ENCODE assay signal across 31 mouse cellular contexts in the genomic region with DNA sequence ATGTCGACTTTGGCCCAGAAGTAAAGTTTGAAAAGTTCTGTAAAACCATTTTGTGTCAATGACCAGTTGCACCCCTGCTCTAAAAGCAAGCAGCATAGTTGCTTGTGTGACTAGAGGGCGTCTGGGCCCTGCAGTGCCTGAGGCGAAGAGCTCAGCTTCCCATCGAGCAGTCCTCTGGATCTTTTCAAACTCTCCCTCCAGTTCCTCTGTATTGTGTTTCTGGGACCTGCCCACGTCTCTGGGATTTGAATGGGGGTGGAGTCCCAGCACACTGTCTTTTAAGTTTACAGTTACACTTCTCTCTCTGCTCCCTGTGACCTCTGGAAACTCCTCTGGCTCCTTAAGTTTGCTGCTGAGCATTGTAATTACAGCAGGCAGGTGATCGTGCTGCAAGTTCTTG. TPM values are rescaled to one million over a fixed set of nuclear protein-coding genes. Genes with fewer than 3 reads are reported as not detected.
A peak's percentile ranks its signal among the peaks of the same experiment; 100 is the strongest.
DNase-seq lines count a peak whose midpoint lies in the region; ATAC-seq and TF ChIP-seq lines count a peak whose summit lies in the region.
"Had no signal": no experiment of that assay in that cellular context is flagged by ENCODE, and none has a peak within 500 bp of the region (broad histone marks: within the 10 kb centered on the region; RNA-seq: fewer than 3 reads in every experiment).

No protein-coding gene starts in this region.

- no peaks in the 10 kb centered on the region for H3K27me3 ChIP-seq in embryonic facial prominence, embryonic 14.5 days (replicated peaks; ENCODE audit: control insufficient read depth, insufficient read depth, low read length)
- H3K27me3 ChIP-seq in embryonic facial prominence, embryonic 10.5 days (replicated peaks; ENCODE audit: low read depth, poor library complexity, severe bottlenecking) = no peaks in the 10 kb centered on the region
- H3K27me3 ChIP-seq in kidney, embryonic 16.5 days (ENCODE audit: insufficient read depth, low read length) = no peaks in the 10 kb centered on the region
- no peaks in the 10 kb centered on the region for H3K27me3 ChIP-seq in ES-Bruce4 (ENCODE audit: control insufficient read depth, insufficient read depth, low read length, poor library complexity, severe bottlenecking)
- no peaks in the 10 kb centered on the region for H3K27me3 ChIP-seq in hindbrain, embryonic 12.5 days
- H3K27me3 ChIP-seq: embryonic facial prominence, embryonic 15.5 days; hindbrain, embryonic 13.5 days had no signal

- peak; percentile 41; the same call in 1 of the 2 replicates for ATAC-seq in embryonic facial prominence, embryonic 14.5 days (ENCODE audit: low read depth)
- 0 out of 2 replicates have a peak, but pooled peaks have one; percentile 59 for ATAC-seq in kidney, embryonic 16.5 days (ENCODE audit: low FRiP score, low TSS enrichment)
- no peak for ATAC-seq in hindbrain, embryonic 12.5 days (ENCODE audit: low FRiP score)
- ATAC-seq: activated CD4-positive, CD25-positive, alpha-beta regulatory T cell, adult 4 months; forebrain, embryonic 14.5 days; forebrain, postnatal 0 days; hindbrain, embryonic 16.5 days had no signal

- TF ChIP-seq EP300 in ES-Bruce4 (IDR thresholded peaks at IDR 0.05; ENCODE audit: insufficient read depth, low read depth, low read length) = no peak

- peak; percentile 16 for DNase-seq in embryonic facial prominence, embryonic 14.5 days (ENCODE audit: low spot score)
- DNase-seq in embryonic facial prominence, embryonic 10.5 days (ENCODE audit: low spot score) = no peak
- no peak for DNase-seq in kidney, postnatal 14 days
- DNase-seq in R1 (ENCODE audit: low read depth, low spot score) = peak; percentile 66
- no peak for DNase-seq in layer of hippocampus, postnatal 36 days
- DNase-seq: adrenal gland, adult 8-10 months; adrenal gland, postnatal 25 days; cerebellum, adult 11-12 months; cerebellum, adult 8-10 months; cerebellum, postnatal 10 days; cerebellum, postnatal 36 days; embryo, embryonic 11 days; forebrain, postnatal 0 days; gastrocnemius, adult 2 months; gastrocnemius, postnatal 14 days; heart, adult 11 months had no signal

- no peaks in the 10 kb centered on the region for H3K4me1 ChIP-seq in embryonic facial prominence, embryonic 14.5 days (ENCODE audit: control insufficient read depth, insufficient read depth, low read length)
- H3K4me1 ChIP-seq in embryonic facial prominence, embryonic 10.5 days = no peaks in the 10 kb centered on the region
- no peaks in the 10 kb centered on the region for H3K4me1 ChIP-seq in kidney, embryonic 16.5 days (ENCODE audit: insufficient read depth, low read length)
- no peaks in the 10 kb centered on the region for H3K4me1 ChIP-seq in ES-Bruce4 (ENCODE audit: control insufficient read depth, insufficient read depth, low read length)
- H3K4me1 ChIP-seq in hindbrain, embryonic 12.5 days = no peaks in the 10 kb centered on the region
- H3K4me1 ChIP-seq: embryonic facial prominence, embryonic 15.5 days; hindbrain, embryonic 13.5 days had no signal

- H3K9me3 ChIP-seq in embryonic facial prominence, embryonic 14.5 days (ENCODE audit: control insufficient read depth, low read length) = no peaks in the 10 kb centered on the region
- H3K9me3 ChIP-seq in embryonic facial prominence, embryonic 10.5 days = no peaks in the 10 kb centered on the region
- no peaks in the 10 kb centered on the region for H3K9me3 ChIP-seq in kidney, embryonic 16.5 days (ENCODE audit: low read length)
- H3K9me3 ChIP-seq in ES-Bruce4 (replicated peaks; ENCODE audit: control insufficient read depth, insufficient read depth, low read length, poor library complexity, severe bottlenecking) = no peaks in the 10 kb centered on the region
- H3K9me3 ChIP-seq in hindbrain, embryonic 12.5 days (replicated peaks) = no peaks in the 10 kb centered on the region
- H3K9me3 ChIP-seq: embryonic facial prominence, embryonic 15.5 days; hindbrain, embryonic 13.5 days had no signal

- WGBS in embryonic facial prominence, embryonic 14.5 days = 56% methylated on average over 6 of the region's 6 CpGs
- 56% methylated on average over 6 of the region's 6 CpGs for WGBS in embryonic facial prominence, embryonic 10.5 days
- 51% methylated on average over 6 of the region's 6 CpGs for WGBS in kidney, embryonic 16.5 days
- WGBS in hindbrain, embryonic 12.5 days = 58% methylated on average over 6 of the region's 6 CpGs

- no peak overlapping the region for H3K4me2 ChIP-seq in embryonic facial prominence, embryonic 14.5 days (ENCODE audit: low read depth, low read length)
- no peak overlapping the region for H3K4me2 ChIP-seq in kidney, embryonic 16.5 days (replicated peaks; ENCODE audit: low read depth, low read length)
- no peak overlapping the region for H3K4me2 ChIP-seq in hindbrain, embryonic 12.5 days (replicated peaks)
- H3K4me2 ChIP-seq: embryonic facial prominence, embryonic 15.5 days; heart, embryonic 11.5 days; hindbrain, embryonic 13.5 days had no signal

- no peak for TF ChIP-seq CTCF in ES-Bruce4 (IDR thresholded peaks at IDR 0.05; ENCODE audit: low read depth, low read length)

- TF ChIP-seq POLR2A in ES-Bruce4 (IDR thresholded peaks at IDR 0.05; ENCODE audit: insufficient read depth, low read length) = no peak

- no peak overlapping the region for H3K4me3 ChIP-seq in embryonic facial prominence, embryonic 14.5 days (ENCODE audit: low read depth, low read length)
- no peak overlapping the region for H3K4me3 ChIP-seq in embryonic facial prominence, embryonic 10.5 days
- H3K4me3 ChIP-seq in kidney, embryonic 16.5 days (ENCODE audit: low read length) = no peak overlapping the region
- no peak overlapping the region for H3K4me3 ChIP-seq in ES-Bruce4 (ENCODE audit: low read depth, low read length)
- H3K4me3 ChIP-seq in hindbrain, embryonic 12.5 days = no peak overlapping the region
- H3K4me3 ChIP-seq: embryonic facial prominence, embryonic 15.5 days; gastrocnemius, adult 2 months; hindbrain, embryonic 13.5 days had no signal

- peaks cover 90% of the 10 kb centered on the region for H3K36me3 ChIP-seq in embryonic facial prominence, embryonic 14.5 days (ENCODE audit: control insufficient read depth, insufficient read depth, low read length)
- peaks cover 94% of the 10 kb centered on the region for H3K36me3 ChIP-seq in embryonic facial prominence, embryonic 10.5 days (replicated peaks)
- peaks cover 53% of the 10 kb centered on the region for H3K36me3 ChIP-seq in kidney, embryonic 16.5 days (ENCODE audit: insufficient read depth, low read length)
- peaks cover 25% of the 10 kb centered on the region for H3K36me3 ChIP-seq in ES-Bruce4 (ENCODE audit: control insufficient read depth, insufficient read depth, low read length, poor library complexity, severe bottlenecking)
- H3K36me3 ChIP-seq in hindbrain, embryonic 12.5 days = peaks cover 48% of the 10 kb centered on the region

- H3K27ac ChIP-seq in embryonic facial prominence, embryonic 14.5 days (replicated peaks; ENCODE audit: low read depth, low read length) = no peak overlapping the region
- no peak overlapping the region for H3K27ac ChIP-seq in embryonic facial prominence, embryonic 10.5 days (replicated peaks)
- no peak overlapping the region for H3K27ac ChIP-seq in kidney, embryonic 16.5 days (ENCODE audit: low read length)
- peak overlapping the region; percentile 64; the same call in 1 of the 2 replicates for H3K27ac ChIP-seq in ES-Bruce4 (ENCODE audit: insufficient read depth, low read length)
- no peak overlapping the region for H3K27ac ChIP-seq in hindbrain, embryonic 12.5 days
- H3K27ac ChIP-seq: embryonic facial prominence, embryonic 15.5 days; gastrocnemius, adult 2 months; hindbrain, embryonic 13.5 days had no signal

- no peak overlapping the region for H3K9ac ChIP-seq in embryonic facial prominence, embryonic 14.5 days (ENCODE audit: low read depth, low read length)
- H3K9ac ChIP-seq in kidney, embryonic 16.5 days (replicated peaks; ENCODE audit: low read length) = no peak overlapping the region
- no peak overlapping the region for H3K9ac ChIP-seq in ES-Bruce4 (ENCODE audit: low read depth, poor library complexity, severe bottlenecking)
- no peak overlapping the region for H3K9ac ChIP-seq in hindbrain, embryonic 12.5 days
- H3K9ac ChIP-seq: embryonic facial prominence, embryonic 15.5 days; forebrain, postnatal 0 days; hindbrain, embryonic 13.5 days had no signal

RNA-seq across cellular contexts. Expression of gene Efcab8, which starts 12.2 kb away (rescaled TPM):
- 0.11 TPM in 1 of 2 replicates, not detected in the other for polyA plus RNA-seq in embryonic facial prominence, embryonic 14.5 days (2014; fragmentation: Nextera tagmentation; extraction: Ambion mirVana)
- 0.14 TPM in 1 of 2 replicates, not detected in the other for polyA plus RNA-seq in embryonic facial prominence, embryonic 10.5 days (2016; fragmentation: Nextera tagmentation; extraction: Ambion mirVana)
- 0.09 TPM in 1 of 2 replicates, not detected in the other for polyA plus RNA-seq in kidney, embryonic 16.5 days (2015; fragmentation: Nextera tagmentation; extraction: Ambion mirVana)
- 0.48 and 1.6 TPM in 2 replicates for polyA plus RNA-seq in ES-Bruce4 (2011; ENCODE audit: insufficient read depth, insufficient read length, low read depth, missing spikeins)
- polyA plus RNA-seq in hindbrain, embryonic 12.5 days (2016; fragmentation: Nextera tagmentation; extraction: Ambion mirVana) = 0.07 TPM in 1 of 2 replicates, not detected in the other
- under 1 TPM; 0.07 to 0.40 TPM for total RNA-seq in layer of hippocampus, postnatal 36 days (2021)
- total RNA-seq: gastrocnemius, adult 2 months; heart, adult 8-10 months; heart, postnatal 25 days; hematopoietic stem cell, adult 5-6 weeks had no signal
- polyA plus RNA-seq: embryonic facial prominence, embryonic 11.5 days; embryonic facial prominence, embryonic 15.5 days; forebrain, embryonic 11.5 days; forebrain, embryonic 14.5 days; forebrain, postnatal 0 days; heart, embryonic 11.5 days; heart, embryonic 14.5 days; hindbrain, embryonic 13.5 days; hindbrain, embryonic 16.5 days had no signal

RNA-seq across cellular contexts. Expression of gene Mapre1, which starts 26.4 kb away (rescaled TPM):
- 228 and 238 TPM in 2 replicates for polyA plus RNA-seq in embryonic facial prominence, embryonic 14.5 days (2014; fragmentation: Nextera tagmentation; extraction: Ambion mirVana)
- polyA plus RNA-seq in embryonic facial prominence, embryonic 10.5 days (2016; fragmentation: Nextera tagmentation; extraction: Ambion mirVana) = 306 and 312 TPM in 2 replicates
- 226 and 228 TPM in 2 replicates for polyA plus RNA-seq in kidney, embryonic 16.5 days (2015; fragmentation: Nextera tagmentation; extraction: Ambion mirVana)
- 184 and 190 TPM in 2 replicates for polyA plus RNA-seq in ES-Bruce4 (2011; ENCODE audit: insufficient read depth, insufficient read length, low read depth, missing spikeins)
- polyA plus RNA-seq in hindbrain, embryonic 12.5 days (2016; fragmentation: Nextera tagmentation; extraction: Ambion mirVana) = 369 and 427 TPM in 2 replicates
- total RNA-seq in layer of hippocampus, postnatal 36 days (2021) = 10 to 100 TPM; 84.1 to 92.7 TPM

Comparison
In these comparisons a context has a peak if more than half of its experiments do, and no peak if none do; other contexts are left out.
1. DNase-seq: peak in embryonic facial prominence, embryonic 14.5 days (single experiment) and R1 (single experiment); none in embryonic facial prominence, embryonic 10.5 days (single experiment), kidney, postnatal 14 days (single experiment) and layer of hippocampus, postnatal 36 days (0 of 2).